Comparison of ENCODE assay signal across 8 mouse cellular contexts in genomic region chrX:161385791-161386190, GRCm38 (mm10).
DNase-seq lines count a peak whose midpoint lies in the region; ATAC-seq and TF ChIP-seq lines count a peak whose summit lies in the region.
"Had no signal": no experiment of that assay in that cellular context is flagged by ENCODE, and none has a peak within 500 bp of the region (broad histone marks: within the 10 kb centered on the region; RNA-seq: fewer than 3 reads in every experiment).

No protein-coding gene starts in this region.

- no peak for TF ChIP-seq POLR2A in MEL (IDR thresholded peaks at IDR 0.05; ENCODE audit: control insufficient read depth in 1 of 2, insufficient read depth in 1 of 2, low read depth in 1 of 2, low read length in 2 of 2, poor library complexity in 1 of 2)

- no peak for ATAC-seq in kidney, embryonic 14.5 days (ENCODE audit: low FRiP score, low TSS enrichment)
- no peak for ATAC-seq in stomach, postnatal 0 days (ENCODE audit: low FRiP score, low TSS enrichment)

- H3K9me3 ChIP-seq in kidney, embryonic 14.5 days (ENCODE audit: control insufficient read depth, low read length), result no peaks in the 10 kb centered on the region
- H3K9me3 ChIP-seq in MEL (replicated peaks; ENCODE audit: insufficient read depth, low read length), result no peaks in the 10 kb centered on the region
- H3K9me3 ChIP-seq in stomach, postnatal 0 days (ENCODE audit: control insufficient read depth, low read length), result no peaks in the 10 kb centered on the region
- H3K9me3 ChIP-seq: liver, embryonic 15.5 days had no signal

- no peak overlapping the region for H3K4me2 ChIP-seq in kidney, embryonic 14.5 days (replicated peaks; ENCODE audit: low read depth, low read length)
- no peak overlapping the region for H3K4me2 ChIP-seq in stomach, postnatal 0 days (replicated peaks; ENCODE audit: low read depth)
- H3K4me2 ChIP-seq: liver, embryonic 15.5 days had no signal

- no peaks in the 10 kb centered on the region for H3K27me3 ChIP-seq in kidney, embryonic 14.5 days (ENCODE audit: control insufficient read depth, insufficient read depth, low read length)
- no peaks in the 10 kb centered on the region for H3K27me3 ChIP-seq in MEL (ENCODE audit: control insufficient read depth in 1 of 2, insufficient read depth in 2 of 2, low read length in 2 of 2)
- no peaks in the 10 kb centered on the region for H3K27me3 ChIP-seq in stomach, postnatal 0 days (ENCODE audit: control insufficient read depth, insufficient read depth, low read length)
- H3K27me3 ChIP-seq: liver, embryonic 15.5 days had no signal

- 51% methylated on average over 8 of the region's 8 CpGs for WGBS in kidney, embryonic 14.5 days
- WGBS in stomach, postnatal 0 days, result 46% methylated on average over 8 of the region's 8 CpGs

- no peaks in the 10 kb centered on the region for H3K4me1 ChIP-seq in kidney, embryonic 14.5 days (ENCODE audit: control insufficient read depth, insufficient read depth, low read length)
- H3K4me1 ChIP-seq in MEL (ENCODE audit: control insufficient read depth in 1 of 2, insufficient read depth in 2 of 2, low read length in 2 of 2), result no peaks in the 10 kb centered on the region
- no peaks in the 10 kb centered on the region for H3K4me1 ChIP-seq in stomach, postnatal 0 days (replicated peaks; ENCODE audit: control insufficient read depth, insufficient read depth)
- H3K4me1 ChIP-seq: liver, embryonic 15.5 days had no signal

- H3K9ac ChIP-seq in kidney, embryonic 14.5 days (ENCODE audit: low read depth, low read length), result no peak overlapping the region
- H3K9ac ChIP-seq in MEL (ENCODE audit: control insufficient read depth, low read depth, low read length, poor library complexity, severe bottlenecking), result no peak overlapping the region
- no peak overlapping the region for H3K9ac ChIP-seq in stomach, postnatal 0 days (ENCODE audit: low read length)
- H3K9ac ChIP-seq: liver, embryonic 15.5 days had no signal

- peak; percentile 49 for TF ChIP-seq RAD21 in MEL (IDR thresholded peaks at IDR 0.05; ENCODE audit: low read depth, low read length)

- DNase-seq in kidney, adult 11 months, result peak; percentile 16
- peak; percentile 60 to 61 for DNase-seq in B cell, adult 2 months
- peak; percentile 53 for DNase-seq in MEL (ENCODE audit: low read depth, low spot score)
- DNase-seq in cerebellum, postnatal 14 days, result peak; percentile 30 to 76
- DNase-seq in kidney, postnatal 4 days, result peak; percentile 53 to 65
- DNase-seq in stomach, postnatal 0 days (ENCODE audit: low spot score), result peak; percentile 22

- TF ChIP-seq CTCF in MEL (IDR thresholded peaks at IDR 0.05 in 2 of 3, conservative IDR thresholded peaks at IDR 0.05 in 1 of 3; ENCODE audit: control insufficient read depth in 1 of 3, insufficient read depth in 1 of 3, low read depth in 2 of 3, low read length in 3 of 3, poor library complexity in 1 of 3, severe bottlenecking in 1 of 3), result peak; percentile 64 to 91 (median 71)
- peak; percentile 75 for TF ChIP-seq CTCF in stomach, postnatal 0 days (IDR thresholded peaks at IDR 0.05; ENCODE audit: low read depth)

- no peak overlapping the region for H3K27ac ChIP-seq in kidney, embryonic 14.5 days (ENCODE audit: low read depth, low read length)
- H3K27ac ChIP-seq in MEL (ENCODE audit: control insufficient read depth, low read depth, low read length), result no peak overlapping the region
- H3K27ac ChIP-seq in stomach, postnatal 0 days (replicated peaks), result no peak overlapping the region
- H3K27ac ChIP-seq: liver, embryonic 15.5 days had no signal

- TF ChIP-seq EP300 in MEL (IDR thresholded peaks at IDR 0.05; ENCODE audit: low read depth in 1 of 2, low read length in 2 of 2), result no peak
- no peak for TF ChIP-seq EP300 in stomach, postnatal 0 days (optimal IDR thresholded peaks at IDR 0.05)

- H3K4me3 ChIP-seq in kidney, embryonic 14.5 days (ENCODE audit: low read length), result no peak overlapping the region
- H3K4me3 ChIP-seq in MEL (ENCODE audit: control insufficient read depth in 1 of 2, insufficient read depth in 1 of 2, low read depth in 2 of 2, low read length in 2 of 2), result no peak overlapping the region
- H3K4me3 ChIP-seq in stomach, postnatal 0 days (ENCODE audit: low read depth, low read length), result no peak overlapping the region
- H3K4me3 ChIP-seq: liver, embryonic 15.5 days had no signal

- no peaks in the 10 kb centered on the region for H3K36me3 ChIP-seq in kidney, embryonic 14.5 days (ENCODE audit: control insufficient read depth, insufficient read depth, low read length)
- no peaks in the 10 kb centered on the region for H3K36me3 ChIP-seq in MEL (ENCODE audit: control insufficient read depth in 1 of 2, insufficient read depth in 2 of 2, low read length in 2 of 2)
- H3K36me3 ChIP-seq in stomach, postnatal 0 days (ENCODE audit: control insufficient read depth, insufficient read depth, low read length), result no peaks in the 10 kb centered on the region
- H3K36me3 ChIP-seq: liver, embryonic 15.5 days had no signal

- H3K79me2 ChIP-seq in MEL (ENCODE audit: control insufficient read depth, insufficient read depth, low read length, poor library complexity), result no peaks in the 10 kb centered on the region

TF ChIP-seq in MEL, 35 proteins besides CTCF, POLR2A, EP300 and RAD21:
- peak; percentile 32; the same call in 1 of the 2 replicates for TF ChIP-seq SMC3 (IDR thresholded peaks at IDR 0.05; ENCODE audit: low read depth, low read length)
- TF ChIP-seq ZC3H11A (IDR thresholded peaks at IDR 0.05; ENCODE audit: low read depth, low read length), result peak; percentile 17; the same call in 1 of the 2 replicates
- TF ChIP-seq MYC (IDR thresholded peaks at IDR 0.05; ENCODE audit: low read depth, low read length), result no peak
TF ChIP-seq in MEL: peak in this region for 2.
